In the genomic region with DNA sequence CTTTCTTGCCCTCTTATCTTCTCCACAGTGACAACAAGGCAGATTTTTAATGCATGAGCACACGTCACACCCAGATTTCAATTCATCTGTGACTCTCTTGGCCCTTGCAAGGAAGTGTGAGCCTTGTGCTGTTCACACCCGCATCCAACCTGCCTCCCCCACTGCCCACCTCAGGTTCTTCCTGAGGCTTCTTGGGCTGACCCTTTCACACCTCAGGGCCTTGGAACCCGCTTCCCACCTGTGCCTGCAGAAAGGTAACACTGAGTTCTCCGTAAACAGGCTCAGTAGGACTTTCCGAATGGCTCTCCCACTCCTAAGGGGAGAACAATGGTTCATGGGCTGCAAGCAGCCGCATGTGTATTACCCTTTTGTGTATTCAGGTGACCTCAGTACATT, we compare ENCODE assay signal across 13 mouse cellular contexts. TPM values are rescaled to one million over a fixed set of nuclear protein-coding genes. Genes with fewer than 3 reads are reported as not detected.
DNase-seq lines count a peak whose midpoint lies in the region; ATAC-seq lines count a peak whose summit lies in the region.
"Had no signal": no experiment of that assay in that cellular context is flagged by ENCODE, and none has a peak within 500 bp of the region (broad histone marks: within the 10 kb centered on the region; RNA-seq: fewer than 3 reads in every experiment).

No protein-coding gene starts in this region.

- no peak for DNase-seq in heart, postnatal 14 days
- DNase-seq in midbrain, embryonic 11.5 days (ENCODE audit: low spot score, missing footprints): peak; percentile 77
- no peak for DNase-seq in adrenal gland, adult 8-10 months
- no peak for DNase-seq in frontal cortex, postnatal 10 days (ENCODE audit: low spot score in 2 of 2)
- DNase-seq: cerebellum, adult 9-11 months; right cerebral cortex, postnatal 14 days had no signal

- ATAC-seq in heart, embryonic 12.5 days (ENCODE audit: insufficient number of reproducible peaks, low FRiP score): no peak
- ATAC-seq in midbrain, embryonic 11.5 days (ENCODE audit: low FRiP score): no peak
- no peak for ATAC-seq in midbrain, embryonic 13.5 days
- ATAC-seq in intestine, embryonic 16.5 days: peak; percentile 43
- peak; percentile 11; the same call in 1 of the 2 replicates for ATAC-seq in stomach, embryonic 15.5 days (ENCODE audit: insufficient read depth, low FRiP score, low read depth)

- no peak overlapping the region for H3K9ac ChIP-seq in heart, embryonic 12.5 days
- peak overlapping the region; percentile 12; the same call in 1 of the 2 replicates for H3K9ac ChIP-seq in midbrain, embryonic 11.5 days (ENCODE audit: low read length)
- no peak overlapping the region for H3K9ac ChIP-seq in midbrain, embryonic 13.5 days (replicated peaks)
- H3K9ac ChIP-seq in intestine, embryonic 16.5 days (ENCODE audit: low read depth, low read length): no peak overlapping the region
- H3K9ac ChIP-seq in stomach, embryonic 15.5 days: no peak overlapping the region

- no peak overlapping the region for H3K4me3 ChIP-seq in heart, embryonic 12.5 days
- no peak overlapping the region for H3K4me3 ChIP-seq in midbrain, embryonic 11.5 days (ENCODE audit: low read depth, low read length)
- no peak overlapping the region for H3K4me3 ChIP-seq in midbrain, embryonic 13.5 days (replicated peaks)
- H3K4me3 ChIP-seq in intestine, embryonic 16.5 days (ENCODE audit: low read length): no peak overlapping the region
- no peak overlapping the region for H3K4me3 ChIP-seq in stomach, embryonic 15.5 days (replicated peaks)
- H3K4me3 ChIP-seq: erythroblast, embryonic 14.5 days had no signal

- peaks cover 47% of the 10 kb centered on the region for H3K4me1 ChIP-seq in heart, embryonic 12.5 days (replicated peaks)
- peaks cover 6% of the 10 kb centered on the region; the same call in 1 of the 2 replicates for H3K4me1 ChIP-seq in midbrain, embryonic 11.5 days (ENCODE audit: control insufficient read depth, insufficient read depth, low read length)
- peaks cover 27% of the 10 kb centered on the region for H3K4me1 ChIP-seq in midbrain, embryonic 13.5 days (replicated peaks)
- peaks cover 16% of the 10 kb centered on the region for H3K4me1 ChIP-seq in intestine, embryonic 16.5 days (ENCODE audit: control insufficient read depth, insufficient read depth, low read length)
- peaks cover 12% of the 10 kb centered on the region; the same call in 1 of the 2 replicates for H3K4me1 ChIP-seq in stomach, embryonic 15.5 days

- 71% methylated on average over 6 of the region's 6 CpGs for WGBS in heart, embryonic 12.5 days
- whole genome bisulfite sequencing in midbrain, embryonic 11.5 days: 67% methylated on average over 6 of the region's 6 CpGs
- 54% methylated on average over 6 of the region's 6 CpGs for WGBS in midbrain, embryonic 13.5 days
- WGBS in intestine, embryonic 16.5 days: 66% methylated on average over 6 of the region's 6 CpGs
- WGBS in stomach, embryonic 15.5 days: 65% methylated on average over 6 of the region's 6 CpGs

- no peak overlapping the region for H3K4me2 ChIP-seq in heart, embryonic 12.5 days
- no peak overlapping the region for H3K4me2 ChIP-seq in midbrain, embryonic 11.5 days
- H3K4me2 ChIP-seq in midbrain, embryonic 13.5 days (replicated peaks): no peak overlapping the region
- H3K4me2 ChIP-seq in intestine, embryonic 16.5 days (ENCODE audit: low read depth, low read length): no peak overlapping the region
- H3K4me2 ChIP-seq in stomach, embryonic 15.5 days: no peak overlapping the region

- no peaks in the 10 kb centered on the region for H3K36me3 ChIP-seq in heart, embryonic 12.5 days
- no peaks in the 10 kb centered on the region for H3K36me3 ChIP-seq in midbrain, embryonic 11.5 days (ENCODE audit: control insufficient read depth, insufficient read depth, low read length)
- peaks cover 3% of the 10 kb centered on the region; the same call in 1 of the 2 replicates for H3K36me3 ChIP-seq in midbrain, embryonic 13.5 days
- no peaks in the 10 kb centered on the region for H3K36me3 ChIP-seq in intestine, embryonic 16.5 days (ENCODE audit: control insufficient read depth, insufficient read depth, low read length)
- H3K36me3 ChIP-seq in stomach, embryonic 15.5 days: no peaks in the 10 kb centered on the region

- peak overlapping the region; percentile 17 for H3K27ac ChIP-seq in heart, embryonic 12.5 days (ENCODE audit: poor library complexity, severe bottlenecking)
- H3K27ac ChIP-seq in midbrain, embryonic 11.5 days (ENCODE audit: low read depth, low read length): no peak overlapping the region
- H3K27ac ChIP-seq in midbrain, embryonic 13.5 days: no peak overlapping the region
- H3K27ac ChIP-seq in intestine, embryonic 16.5 days (ENCODE audit: low read length): peak overlapping the region; percentile 21; the same call in 1 of the 2 replicates
- peak overlapping the region; percentile 17 for H3K27ac ChIP-seq in stomach, embryonic 15.5 days

- H3K27me3 ChIP-seq in heart, embryonic 12.5 days (replicated peaks): no peaks in the 10 kb centered on the region
- H3K27me3 ChIP-seq in midbrain, embryonic 11.5 days (ENCODE audit: control insufficient read depth, insufficient read depth, low read length): no peaks in the 10 kb centered on the region
- H3K27me3 ChIP-seq in midbrain, embryonic 13.5 days: no peaks in the 10 kb centered on the region
- no peaks in the 10 kb centered on the region for H3K27me3 ChIP-seq in intestine, embryonic 16.5 days (replicated peaks; ENCODE audit: control insufficient read depth, insufficient read depth, low read length)
- no peaks in the 10 kb centered on the region for H3K27me3 ChIP-seq in stomach, embryonic 15.5 days (replicated peaks)

- intact Hi-C loops in heart, postnatal 14 days (cut with DNase I): no loop called here

- no peaks in the 10 kb centered on the region for H3K9me3 ChIP-seq in heart, embryonic 12.5 days (replicated peaks)
- no peaks in the 10 kb centered on the region for H3K9me3 ChIP-seq in midbrain, embryonic 11.5 days (ENCODE audit: control insufficient read depth, low read length)
- H3K9me3 ChIP-seq in midbrain, embryonic 13.5 days: no peaks in the 10 kb centered on the region
- H3K9me3 ChIP-seq in intestine, embryonic 16.5 days (ENCODE audit: control insufficient read depth, low read length): no peaks in the 10 kb centered on the region
- no peaks in the 10 kb centered on the region for H3K9me3 ChIP-seq in stomach, embryonic 15.5 days

RNA-seq across cellular contexts. Expression of a gene that starts 15.8 kb away (rescaled TPM):
- polyA plus RNA-seq in heart, embryonic 12.5 days (2016; fragmentation: Nextera tagmentation; extraction: Ambion mirVana): 86.9 and 92.5 TPM in 2 replicates
- total RNA-seq in heart, postnatal 14 days (2021): 10 to 100 TPM; 41.4 to 42.7 TPM
- 98.6 and 99.6 TPM in 2 replicates for polyA plus RNA-seq in midbrain, embryonic 11.5 days (2014; fragmentation: Nextera tagmentation; extraction: Ambion mirVana)
- 220 and 254 TPM in 2 replicates for polyA plus RNA-seq in midbrain, embryonic 13.5 days (2015; fragmentation: Nextera tagmentation; extraction: Ambion mirVana)
- polyA plus RNA-seq in intestine, embryonic 16.5 days (2015; fragmentation: Nextera tagmentation; extraction: Ambion mirVana): 148 and 158 TPM in 2 replicates
- polyA plus RNA-seq in stomach, embryonic 15.5 days (2015; fragmentation: Nextera tagmentation; extraction: Ambion mirVana): 87.8 and 91.1 TPM in 2 replicates
- total RNA-seq in adrenal gland, adult 8-10 months (2022): 100 to 1,000 TPM; 142 to 198 (median 186) TPM

RNA-seq across cellular contexts. Expression of a gene that starts 55.6 kb away (rescaled TPM):
- polyA plus RNA-seq in heart, embryonic 12.5 days (2016; fragmentation: Nextera tagmentation; extraction: Ambion mirVana): not detected in 2 replicates
- not detected for total RNA-seq in heart, postnatal 14 days (2021)
- not detected in 2 replicates for polyA plus RNA-seq in midbrain, embryonic 11.5 days (2014; fragmentation: Nextera tagmentation; extraction: Ambion mirVana)
- polyA plus RNA-seq in midbrain, embryonic 13.5 days (2015; fragmentation: Nextera tagmentation; extraction: Ambion mirVana): not detected in 2 replicates
- polyA plus RNA-seq in intestine, embryonic 16.5 days (2015; fragmentation: Nextera tagmentation; extraction: Ambion mirVana): not detected in 2 replicates
- polyA plus RNA-seq in stomach, embryonic 15.5 days (2015; fragmentation: Nextera tagmentation; extraction: Ambion mirVana): 0.13 TPM in 1 of 2 replicates, not detected in the other
- total RNA-seq in adrenal gland, adult 8-10 months (2022): not detected
- total RNA-seq: layer of hippocampus, postnatal 25 days had no signal
- polyA plus RNA-seq: erythroblast, embryonic 14.5 days; thymus, postnatal 0 days had no signal

RNA-seq across cellular contexts. Expression of a gene that starts 58.4 kb away (rescaled TPM):
- polyA plus RNA-seq in heart, embryonic 12.5 days (2016; fragmentation: Nextera tagmentation; extraction: Ambion mirVana): 2.7 TPM in 2 replicates
- under 1 TPM; 0.46 to 0.86 TPM for total RNA-seq in heart, postnatal 14 days (2021)
- 1.8 and 3.9 TPM in 2 replicates for polyA plus RNA-seq in midbrain, embryonic 11.5 days (2014; fragmentation: Nextera tagmentation; extraction: Ambion mirVana)
- 0.67 and 1.3 TPM in 2 replicates for polyA plus RNA-seq in midbrain, embryonic 13.5 days (2015; fragmentation: Nextera tagmentation; extraction: Ambion mirVana)
- polyA plus RNA-seq in intestine, embryonic 16.5 days (2015; fragmentation: Nextera tagmentation; extraction: Ambion mirVana): 10.8 and 11.7 TPM in 2 replicates
- polyA plus RNA-seq in stomach, embryonic 15.5 days (2015; fragmentation: Nextera tagmentation; extraction: Ambion mirVana): 10.9 and 14.9 TPM in 2 replicates
- under 1 TPM in 3 of 4 experiments, not detected in 1; 0.15 to 0.27 (median 0.15) TPM for total RNA-seq in adrenal gland, adult 8-10 months (2022)
- polyA plus RNA-seq: erythroblast, embryonic 14.5 days had no signal

Comparison
In these comparisons a context has a peak if more than half of its experiments do, and no peak if none do; other contexts are left out.
1. ATAC-seq: peak in intestine, embryonic 16.5 days (single experiment) and stomach, embryonic 15.5 days (single experiment); none in heart, embryonic 12.5 days (single experiment), midbrain, embryonic 11.5 days (single experiment) and midbrain, embryonic 13.5 days (single experiment).
2. H3K27ac ChIP-seq: peak in heart, embryonic 12.5 days (single experiment), intestine, embryonic 16.5 days (single experiment) and stomach, embryonic 15.5 days (single experiment); none in midbrain, embryonic 11.5 days (single experiment) and midbrain, embryonic 13.5 days (single experiment).